Mouse (Mus musculus): Measurements from ENCODE around the gene Fam166b. TPM values are rescaled to one million over a fixed set of nuclear protein-coding genes. Genes with fewer than 3 reads are reported as not detected.

The Fam166b gene
- polyA plus RNA-seq, 1 experiment from 2014 or later, result not detected

- H3K27ac ChIP-seq (ENCODE audit: low read length), result no peak overlapping the region; the same call in 1 of the 2 replicates
- no peak for ATAC-seq (ENCODE audit: insufficient read depth, low FRiP score)
- H3K36me3 ChIP-seq (ENCODE audit: control insufficient read depth, insufficient read depth, low read length), result peaks cover 12% of the 10 kb centered on the region; the same call in 1 of the 2 replicates
- no peak overlapping the region for H3K4me2 ChIP-seq (ENCODE audit: low read depth, low read length)
- peaks cover 10% of the 10 kb centered on the region; the same call in 1 of the 2 replicates for H3K4me1 ChIP-seq (ENCODE audit: control insufficient read depth, insufficient read depth, low read length)
- WGBS, result 72% methylated on average over 4 of the region's 4 CpGs
- no peak overlapping the region for H3K4me3 ChIP-seq (replicated peaks; ENCODE audit: low read length)
- H3K27me3 ChIP-seq (ENCODE audit: control insufficient read depth, insufficient read depth, low read length), result no peaks in the 10 kb centered on the region
- H3K9me3 ChIP-seq (replicated peaks; ENCODE audit: control insufficient read depth, low read length), result no peaks in the 10 kb centered on the region
- 0 out of 2 replicates have a peak overlapping the region, but pooled peaks have one; percentile 38 for H3K9ac ChIP-seq (ENCODE audit: low read length)
Measured at GRCm38 (mm10) chr4:43418450-43418849, 10.5 kb downstream of the Fam166b start.

DNA sequence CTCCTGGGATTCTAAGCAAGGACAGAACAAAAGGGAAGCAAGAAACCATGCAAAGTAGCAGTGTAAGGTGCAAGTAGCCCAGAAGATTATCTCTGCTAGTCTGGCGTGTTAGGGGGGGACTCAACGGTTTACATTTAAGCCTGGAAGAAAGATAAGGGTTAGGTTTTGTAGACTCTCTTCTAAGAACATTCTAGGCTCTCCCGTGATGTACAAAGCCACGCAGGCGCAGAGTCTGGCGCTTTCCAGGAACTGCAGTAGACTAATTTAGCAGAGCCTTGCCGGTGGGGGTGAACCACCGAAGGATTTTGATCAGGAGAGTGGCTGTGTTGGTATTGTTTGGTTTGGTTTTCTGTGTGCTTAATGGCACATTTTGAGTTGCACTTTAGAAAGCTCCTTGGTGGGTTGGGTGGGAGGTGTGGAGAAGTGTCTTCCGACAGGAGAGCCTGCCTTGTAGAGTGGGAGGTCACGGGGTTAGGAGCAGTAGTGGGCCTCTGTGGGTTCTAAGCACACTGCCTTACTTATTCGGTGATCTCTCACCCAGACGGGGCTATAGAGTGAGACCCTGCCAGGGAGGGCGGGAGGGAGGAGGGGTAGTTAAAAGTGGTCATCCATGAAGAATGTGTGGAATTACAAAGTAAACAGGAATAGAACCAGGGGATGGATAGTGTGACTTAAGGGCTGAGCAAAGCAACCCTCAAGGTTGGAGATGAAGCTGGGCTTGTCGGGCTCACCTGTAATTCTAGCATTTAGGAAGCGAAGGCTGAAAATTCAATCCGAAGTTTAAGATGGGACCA lies 11.5 kb downstream of the Fam166b start:
- no peak overlapping the region for H3K27ac ChIP-seq (ENCODE audit: low read length)
- H3K4me2 ChIP-seq (ENCODE audit: low read depth, low read length), result no peak overlapping the region
- no peaks in the 10 kb centered on the region for H3K27me3 ChIP-seq (ENCODE audit: control insufficient read depth, insufficient read depth, low read length)
- no peak for ATAC-seq (ENCODE audit: insufficient read depth, low FRiP score)
- H3K9ac ChIP-seq (ENCODE audit: low read length), result no peak overlapping the region
- H3K4me1 ChIP-seq (ENCODE audit: control insufficient read depth, insufficient read depth, low read length), result peaks cover 10% of the 10 kb centered on the region; the same call in 1 of the 2 replicates
- WGBS, result 67% methylated on average over 16 of the region's 16 CpGs
- no peak overlapping the region for H3K4me3 ChIP-seq (replicated peaks; ENCODE audit: low read length)
- peaks cover 10% of the 10 kb centered on the region; the same call in 1 of the 2 replicates for H3K36me3 ChIP-seq (ENCODE audit: control insufficient read depth, insufficient read depth, low read length)
- H3K9me3 ChIP-seq (replicated peaks; ENCODE audit: control insufficient read depth, low read length), result no peaks in the 10 kb centered on the region

- WGBS, result 94% methylated on average over 22 of the region's 22 CpGs
- ATAC-seq (ENCODE audit: insufficient read depth, low FRiP score), result no peak
- H3K9me3 ChIP-seq (replicated peaks; ENCODE audit: control insufficient read depth, low read length), result no peaks in the 10 kb centered on the region
- H3K9ac ChIP-seq (ENCODE audit: low read length), result no peak overlapping the region
- peaks cover 10% of the 10 kb centered on the region; the same call in 1 of the 2 replicates for H3K36me3 ChIP-seq (ENCODE audit: control insufficient read depth, insufficient read depth, low read length)
- H3K4me1 ChIP-seq (ENCODE audit: control insufficient read depth, insufficient read depth, low read length), result peaks cover 10% of the 10 kb centered on the region; the same call in 1 of the 2 replicates
- no peak overlapping the region for H3K4me2 ChIP-seq (ENCODE audit: low read depth, low read length)
- H3K4me3 ChIP-seq (replicated peaks; ENCODE audit: low read length), result no peak overlapping the region
- H3K27me3 ChIP-seq (ENCODE audit: control insufficient read depth, insufficient read depth, low read length), result no peaks in the 10 kb centered on the region
- no peak overlapping the region for H3K27ac ChIP-seq (ENCODE audit: low read length)
Measured at GRCm38 (mm10) chr4:43416071-43416490, 12.9 kb downstream of the Fam166b start.

- H3K4me2 ChIP-seq (ENCODE audit: low read depth, low read length), result no peak overlapping the region
- H3K9ac ChIP-seq (ENCODE audit: low read length), result no peak overlapping the region
- H3K9me3 ChIP-seq (replicated peaks; ENCODE audit: control insufficient read depth, low read length), result no peaks in the 10 kb centered on the region
- peaks cover 10% of the 10 kb centered on the region; the same call in 1 of the 2 replicates for H3K4me1 ChIP-seq (ENCODE audit: control insufficient read depth, insufficient read depth, low read length)
- H3K4me3 ChIP-seq (replicated peaks; ENCODE audit: low read length), result no peak overlapping the region
- peaks cover 10% of the 10 kb centered on the region; the same call in 1 of the 2 replicates for H3K36me3 ChIP-seq (ENCODE audit: control insufficient read depth, insufficient read depth, low read length)
- WGBS, result 89% methylated on average over 29 of the region's 29 CpGs
- ATAC-seq (ENCODE audit: insufficient read depth, low FRiP score), result no peak
- no peak overlapping the region for H3K27ac ChIP-seq (ENCODE audit: low read length)
- H3K27me3 ChIP-seq (ENCODE audit: control insufficient read depth, insufficient read depth, low read length), result no peaks in the 10 kb centered on the region
Measured at GRCm38 (mm10) chr4:43415221-43416070, 13.5 kb downstream of the Fam166b start.

GRCm38 (mm10) chr4:43414761-43415160 lies 14.2 kb downstream of the Fam166b start:
- H3K4me3 ChIP-seq (replicated peaks; ENCODE audit: low read length), result no peak overlapping the region
- H3K9ac ChIP-seq (ENCODE audit: low read length), result no peak overlapping the region
- H3K36me3 ChIP-seq (ENCODE audit: control insufficient read depth, insufficient read depth, low read length), result peaks cover 10% of the 10 kb centered on the region; the same call in 1 of the 2 replicates
- H3K9me3 ChIP-seq (replicated peaks; ENCODE audit: control insufficient read depth, low read length), result no peaks in the 10 kb centered on the region
- no peak overlapping the region for H3K27ac ChIP-seq (ENCODE audit: low read length)
- 89% methylated on average over 14 of the region's 14 CpGs for WGBS
- no peak for ATAC-seq (ENCODE audit: insufficient read depth, low FRiP score)
- no peak overlapping the region for H3K4me2 ChIP-seq (ENCODE audit: low read depth, low read length)
- H3K4me1 ChIP-seq (ENCODE audit: control insufficient read depth, insufficient read depth, low read length), result peaks cover 5% of the 10 kb centered on the region; the same call in 1 of the 2 replicates
- H3K27me3 ChIP-seq (ENCODE audit: control insufficient read depth, insufficient read depth, low read length), result no peaks in the 10 kb centered on the region

DNA sequence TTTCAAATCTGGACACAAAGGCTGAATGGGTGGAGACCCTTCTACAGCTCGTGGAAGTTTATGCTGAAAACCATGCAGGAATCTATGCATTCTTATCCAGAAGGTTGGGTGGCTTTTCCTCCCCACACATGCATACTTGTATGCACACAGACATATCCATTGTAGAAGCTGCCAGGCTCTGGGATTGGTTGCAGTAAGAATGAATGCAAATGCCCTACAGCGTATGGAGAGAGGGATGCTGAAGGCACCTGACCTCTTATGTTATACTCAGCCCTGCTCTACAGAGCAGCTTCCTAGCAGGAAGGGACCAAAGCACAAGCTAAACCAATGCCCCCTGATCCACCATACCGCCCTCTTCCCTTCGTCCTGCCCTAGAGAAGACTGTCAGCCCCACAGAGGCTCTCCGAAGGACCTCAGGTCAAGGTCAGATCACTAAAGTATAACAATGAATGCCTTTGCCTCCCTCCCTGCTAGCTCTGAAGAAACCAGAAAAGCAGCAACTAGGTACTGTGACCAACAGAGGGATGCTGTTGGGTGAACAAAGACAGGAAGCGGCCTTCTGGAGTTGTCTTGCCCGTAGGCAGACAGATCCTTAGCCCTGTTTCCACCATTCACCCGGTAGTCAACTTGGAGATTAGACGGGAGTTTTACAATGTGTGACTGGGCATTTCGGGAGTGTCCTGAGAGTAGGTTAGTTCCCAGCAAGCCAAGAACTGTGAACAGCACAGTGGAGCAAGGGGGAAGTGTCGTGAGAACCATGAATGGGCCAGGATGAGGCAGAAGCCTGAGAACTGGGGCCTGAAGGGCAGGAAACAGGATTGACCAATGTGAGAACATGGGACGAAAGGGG lies 21.6 kb downstream of the Fam166b start:
- WGBS, result 72% methylated on average over 12 of the region's 12 CpGs
- Histone ChIP-seq H3K4me2 (ENCODE audit: low read depth, low read length) (peak overlapping the region; percentile 60), H3K4me3 (replicated peaks; ENCODE audit: low read length) (peak overlapping the region; percentile 56), H3K36me3 (ENCODE audit: control insufficient read depth, insufficient read depth, low read length) (no peaks in the 10 kb centered on the region), H3K27ac (ENCODE audit: low read length) (peak overlapping the region; percentile 94), H3K9me3 (replicated peaks; ENCODE audit: control insufficient read depth, low read length) (no peaks in the 10 kb centered on the region), H3K4me1 (ENCODE audit: control insufficient read depth, insufficient read depth, low read length) (peaks cover 20% of the 10 kb centered on the region), H3K27me3 (ENCODE audit: control insufficient read depth, insufficient read depth, low read length) (no peaks in the 10 kb centered on the region), H3K9ac (ENCODE audit: low read length) (peak overlapping the region; percentile 74)
- no peak for ATAC-seq (ENCODE audit: insufficient read depth, low FRiP score)

DNA sequence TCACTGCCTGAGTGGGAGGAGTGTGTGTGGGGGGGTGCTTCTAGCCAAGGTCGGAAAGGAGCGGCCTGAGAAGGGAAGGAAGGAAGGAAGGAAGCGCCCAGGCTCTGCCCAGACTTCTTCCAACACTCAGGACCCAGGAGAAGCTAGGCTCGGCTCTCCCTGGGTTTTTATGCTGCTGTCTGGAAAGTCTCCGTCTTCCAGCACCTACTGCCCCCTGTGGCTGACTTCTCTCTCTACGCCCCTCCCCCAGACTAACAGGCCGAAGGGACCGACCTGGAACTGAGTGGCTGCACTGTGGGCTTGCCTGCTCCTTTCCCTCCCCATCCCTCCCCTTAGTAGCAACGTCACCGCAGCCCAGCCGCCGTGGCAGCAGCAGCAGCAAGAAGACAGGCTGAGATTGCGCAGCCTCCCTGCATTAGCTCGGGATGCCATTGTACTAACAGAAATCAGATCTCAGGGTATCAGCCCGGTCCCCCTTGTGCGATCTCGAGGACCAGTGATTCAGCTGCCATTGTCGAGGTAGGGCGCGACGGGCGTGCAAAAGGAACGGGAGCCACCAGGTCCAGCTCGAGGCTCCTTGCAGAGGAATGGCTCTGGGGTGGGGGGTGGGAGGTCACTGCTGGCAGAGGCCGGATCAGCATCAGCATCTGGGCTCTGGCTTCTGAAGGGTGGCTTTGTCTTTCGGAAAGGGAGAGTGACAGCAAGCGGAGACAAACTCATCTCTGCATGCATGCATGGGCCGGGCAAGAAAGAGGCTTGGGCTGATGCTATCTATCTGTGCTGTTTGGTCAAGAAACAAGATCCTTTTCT lies 22.6 kb downstream of the Fam166b start:
- H3K9ac ChIP-seq (ENCODE audit: low read length), result peak overlapping the region; percentile 74
- peaks cover 27% of the 10 kb centered on the region for H3K4me1 ChIP-seq (ENCODE audit: control insufficient read depth, insufficient read depth, low read length)
- peak overlapping the region; percentile 56 for H3K4me3 ChIP-seq (replicated peaks; ENCODE audit: low read length)
- no peaks in the 10 kb centered on the region for H3K36me3 ChIP-seq (ENCODE audit: control insufficient read depth, insufficient read depth, low read length)
- 5% methylated on average over 28 of the region's 28 CpGs for WGBS
- H3K27me3 ChIP-seq (ENCODE audit: control insufficient read depth, insufficient read depth, low read length), result no peaks in the 10 kb centered on the region
- H3K4me2 ChIP-seq (ENCODE audit: low read depth, low read length), result peak overlapping the region; percentile 60
- peak; percentile 94 for ATAC-seq (ENCODE audit: insufficient read depth, low FRiP score)
- H3K27ac ChIP-seq (ENCODE audit: low read length), result peak overlapping the region; percentile 94
- H3K9me3 ChIP-seq (replicated peaks; ENCODE audit: control insufficient read depth, low read length), result no peaks in the 10 kb centered on the region

DNA sequence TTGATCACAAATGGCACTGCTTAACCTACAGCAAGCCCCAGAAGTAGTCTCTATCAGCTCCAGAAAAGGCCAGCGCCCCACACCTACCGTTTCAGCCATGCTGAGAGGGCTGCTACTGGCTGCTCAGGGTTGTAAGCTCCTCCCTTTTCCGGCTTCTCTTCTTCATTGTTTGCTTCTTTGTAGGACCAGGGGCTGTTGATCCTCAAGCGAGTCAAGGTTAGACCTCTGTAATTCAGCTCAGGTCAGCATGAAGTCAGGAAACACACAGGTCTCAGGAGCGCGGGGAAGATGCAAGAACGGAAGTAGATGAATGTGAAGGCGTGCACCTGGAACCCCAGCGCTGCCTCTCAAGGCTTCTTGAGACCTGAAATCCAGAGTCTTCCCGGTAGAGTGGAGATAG lies 24.2 kb downstream of the Fam166b start:
- no peak for ATAC-seq (ENCODE audit: insufficient read depth, low FRiP score)
- H3K27ac ChIP-seq (ENCODE audit: low read length), result no peak overlapping the region

More for the DNA sequence above, 24.2 kb downstream of the Fam166b start:
- no peaks in the 10 kb centered on the region for H3K36me3 ChIP-seq (ENCODE audit: control insufficient read depth, insufficient read depth, low read length)
- 89% methylated on average over 10 of the region's 10 CpGs for WGBS
- H3K4me1 ChIP-seq (ENCODE audit: control insufficient read depth, insufficient read depth, low read length), result peaks cover 43% of the 10 kb centered on the region
- no peaks in the 10 kb centered on the region for H3K27me3 ChIP-seq (ENCODE audit: control insufficient read depth, insufficient read depth, low read length)
- no peak overlapping the region for H3K4me2 ChIP-seq (ENCODE audit: low read depth, low read length)
- no peak overlapping the region for H3K4me3 ChIP-seq (replicated peaks; ENCODE audit: low read length)
- H3K9ac ChIP-seq (ENCODE audit: low read length), result no peak overlapping the region
- H3K9me3 ChIP-seq (replicated peaks; ENCODE audit: control insufficient read depth, low read length), result no peaks in the 10 kb centered on the region
